Mouse (Mus musculus) liver, postnatal 0 days (tissue): Measurements from ENCODE around the gene Apba1.

Source experiments
- CTCF ChIP-seq: sonication (generic); IDR thresholded peaks from 2 replicates; pipeline ENCODE4 v1.5.1; 2016; ENCODE audit warnings: antibody characterized with exemption, low read depth
- EP300 ChIP-seq: IDR thresholded peaks from 2 replicates; pipeline ENCODE4 v1.6.1; 2016; ENCODE audit warnings: antibody characterized with exemption, low read depth, mild to moderate bottlenecking

GRCm38 (mm10) chr19:23970374-23970773, 211.7 kb downstream of the Apba1 start:
- no peak for TF ChIP-seq CTCF
- TF ChIP-seq EP300 = no peak
